Mouse (Mus musculus): ENCODE data around the gene Dscaml1. TPM values are rescaled to one million over a fixed set of nuclear protein-coding genes. Genes with fewer than 3 reads are reported as not detected.
"Not testable (repeated sequence)": the region's sequence is repeated elsewhere in the genome, so short reads cannot be mapped to it uniquely, and the experiment has no call there.

Dscaml1 gene
- polyA plus RNA-seq, 1 experiment, result 0.38 TPM

GRCm38 (mm10) chr9:45745451-45745850, 319.0 kb downstream of the Dscaml1 start:
- 28% methylated on average over 7 of the region's 7 CpGs for WGBS
- no peak for DNase-seq
- Histone ChIP-seq H3K4me3 (replicated peaks; ENCODE audit: extremely low read depth, low read depth, low read length) (no peak overlapping the region), H3K4me1 (ENCODE audit: control insufficient read depth, insufficient read depth, low read length) (no peaks in the 10 kb centered on the region)
- TF ChIP-seq POLR2A (IDR thresholded peaks at IDR 0.05; ENCODE audit: borderline replicate concordance, extremely low read depth, low read depth, low read length) (no peak), CTCF (IDR thresholded peaks at IDR 0.05; ENCODE audit: insufficient read depth, low read length) (no peak)

GRCm38 (mm10) chr9:45749917-45750316, 323.5 kb downstream of the Dscaml1 start:
- no peak for DNase-seq
- 75% methylated on average over 4 of the region's 4 CpGs for WGBS
- Histone ChIP-seq H3K4me1 (ENCODE audit: control insufficient read depth, insufficient read depth, low read length) (no peaks in the 10 kb centered on the region), H3K4me3 (replicated peaks; ENCODE audit: extremely low read depth, low read depth, low read length) (no peak overlapping the region)
- TF ChIP-seq CTCF (IDR thresholded peaks at IDR 0.05; ENCODE audit: insufficient read depth, low read length) (no peak), POLR2A (IDR thresholded peaks at IDR 0.05; ENCODE audit: borderline replicate concordance, extremely low read depth, low read depth, low read length) (no peak)

- 38% methylated on average over 8 of the region's 8 CpGs for WGBS
- peak; percentile 44 for DNase-seq
- TF ChIP-seq POLR2A (IDR thresholded peaks at IDR 0.05; ENCODE audit: borderline replicate concordance, extremely low read depth, low read depth, low read length) (no peak), CTCF (IDR thresholded peaks at IDR 0.05; ENCODE audit: insufficient read depth, low read length) (peak; percentile 75)
- Histone ChIP-seq H3K4me1 (ENCODE audit: control insufficient read depth, insufficient read depth, low read length) (no peaks in the 10 kb centered on the region), H3K4me3 (replicated peaks; ENCODE audit: extremely low read depth, low read depth, low read length) (no peak overlapping the region)
These were observed 328.1 kb downstream of the Dscaml1 start for GRCm38 (mm10) chr9:45754452-45755091.

GRCm38 (mm10) chr9:45766195-45766594, 339.8 kb downstream of the Dscaml1 start:
- Histone ChIP-seq H3K4me1 (ENCODE audit: control insufficient read depth, insufficient read depth, low read length) (no peaks in the 10 kb centered on the region), H3K4me3 (replicated peaks; ENCODE audit: extremely low read depth, low read depth, low read length) (no peak overlapping the region)
- no peak for DNase-seq
- WGBS, result 72% methylated on average over 6 of the region's 6 CpGs
- no peak for TF ChIP-seq CTCF (IDR thresholded peaks at IDR 0.05; ENCODE audit: insufficient read depth, low read length)
- TF ChIP-seq POLR2A (IDR thresholded peaks at IDR 0.05; ENCODE audit: borderline replicate concordance, extremely low read depth, low read depth, low read length), result no peak

GRCm38 (mm10) chr9:45767155-45767554, 340.7 kb downstream of the Dscaml1 start:
- Histone ChIP-seq H3K4me3 (replicated peaks; ENCODE audit: extremely low read depth, low read depth, low read length) (no peak overlapping the region), H3K4me1 (ENCODE audit: control insufficient read depth, insufficient read depth, low read length) (no peaks in the 10 kb centered on the region)
- no peak for DNase-seq
- WGBS, result 91% methylated on average over 8 of the region's 8 CpGs
- TF ChIP-seq POLR2A (IDR thresholded peaks at IDR 0.05; ENCODE audit: borderline replicate concordance, extremely low read depth, low read depth, low read length) (no peak), CTCF (IDR thresholded peaks at IDR 0.05; ENCODE audit: insufficient read depth, low read length) (no peak)

- no peak for DNase-seq
- Histone ChIP-seq H3K4me1 (ENCODE audit: control insufficient read depth, insufficient read depth, low read length) (no peaks in the 10 kb centered on the region), H3K4me3 (replicated peaks; ENCODE audit: extremely low read depth, low read depth, low read length) (no peak overlapping the region)
- no peak for TF ChIP-seq POLR2A (IDR thresholded peaks at IDR 0.05; ENCODE audit: borderline replicate concordance, extremely low read depth, low read depth, low read length)
- no peak for TF ChIP-seq CTCF (IDR thresholded peaks at IDR 0.05; ENCODE audit: insufficient read depth, low read length)
- WGBS, result 59% methylated on average over 18 of the region's 18 CpGs
These were observed 342.0 kb downstream of the Dscaml1 start for GRCm38 (mm10) chr9:45768421-45768820.

GRCm38 (mm10) chr9:45769596-45769995, 343.2 kb downstream of the Dscaml1 start:
- DNase-seq, result no peak
- Histone ChIP-seq H3K4me1 (ENCODE audit: control insufficient read depth, insufficient read depth, low read length) (no peaks in the 10 kb centered on the region), H3K4me3 (replicated peaks; ENCODE audit: extremely low read depth, low read depth, low read length) (no peak overlapping the region)
- no peak for TF ChIP-seq CTCF (IDR thresholded peaks at IDR 0.05; ENCODE audit: insufficient read depth, low read length)
- TF ChIP-seq POLR2A (IDR thresholded peaks at IDR 0.05; ENCODE audit: borderline replicate concordance, extremely low read depth, low read depth, low read length), result no peak
- WGBS, result 82% methylated on average over 5 of the region's 5 CpGs

GRCm38 (mm10) chr9:45774088-45774487, 347.7 kb downstream of the Dscaml1 start:
- no peak overlapping the region for H3K4me3 ChIP-seq (replicated peaks; ENCODE audit: extremely low read depth, low read depth, low read length)
- no peak for TF ChIP-seq POLR2A (IDR thresholded peaks at IDR 0.05; ENCODE audit: borderline replicate concordance, extremely low read depth, low read depth, low read length)
- TF ChIP-seq CTCF (IDR thresholded peaks at IDR 0.05; ENCODE audit: insufficient read depth, low read length), result no peak
- WGBS, result 85% methylated on average over 6 of the region's 6 CpGs
- no peak for DNase-seq
- no peaks in the 10 kb centered on the region for H3K4me1 ChIP-seq (ENCODE audit: control insufficient read depth, insufficient read depth, low read length)

GRCm38 (mm10) chr9:45776176-45776575, 349.7 kb downstream of the Dscaml1 start:
- DNase-seq; H3K4me3 ChIP-seq (replicated peaks; ENCODE audit: extremely low read depth, low read depth, low read length); H3K4me1 ChIP-seq (ENCODE audit: control insufficient read depth, insufficient read depth, low read length): not testable (repeated sequence)
- WGBS, result 79% methylated on average over 3 of the region's 3 CpGs

GRCm38 (mm10) chr9:45779201-45779600, 352.8 kb downstream of the Dscaml1 start:
- WGBS, result 70% methylated on average over 6 of the region's 6 CpGs
- Histone ChIP-seq H3K4me3 (replicated peaks; ENCODE audit: extremely low read depth, low read depth, low read length) (no peak overlapping the region), H3K4me1 (ENCODE audit: control insufficient read depth, insufficient read depth, low read length) (no peaks in the 10 kb centered on the region)
- DNase-seq, result no peak
- no peak for TF ChIP-seq CTCF (IDR thresholded peaks at IDR 0.05; ENCODE audit: insufficient read depth, low read length)
- TF ChIP-seq POLR2A (IDR thresholded peaks at IDR 0.05; ENCODE audit: borderline replicate concordance, extremely low read depth, low read depth, low read length), result no peak

Data from lung, adult 2 months (tissue).